Mouse (Mus musculus) embryonic fibroblast, embryonic 13.5 days (primary cell): ENCODE results near the gene Cd300a. TPM values are rescaled to one million over a fixed set of nuclear protein-coding genes. Genes with fewer than 3 reads are reported as not detected.
"Not testable (repeated sequence)": the region's sequence is repeated elsewhere in the genome, so short reads cannot be mapped to it uniquely, and the experiment has no call there.

Experiments
- H3K27ac ChIP-seq: 2 replicates; pipeline ENCODE4 v1.5.1; 2012; ENCODE audit warnings: low read length, control low read depth, inconsistent platforms; ENCODE audit not compliant: insufficient read depth
- H3K4me1 ChIP-seq: 2 replicates; pipeline ENCODE4 v1.6.1; 2011; ENCODE audit warnings: low read length; ENCODE audit not compliant: control insufficient read depth, insufficient read depth
- H3K4me3 ChIP-seq: 2 replicates; pipeline ENCODE4 v1.5.1; 2011; ENCODE audit warnings: mild to moderate bottlenecking, control low read depth, low read length; ENCODE audit not compliant: insufficient read depth
- CTCF ChIP-seq: IDR thresholded peaks from 2 replicates; pipeline ENCODE4 v1.5.1; 2011; ENCODE audit warnings: mild to moderate bottlenecking, control low read depth, low read length, moderate library complexity, borderline replicate concordance; ENCODE audit not compliant: insufficient read depth
- POLR2A ChIP-seq: IDR thresholded peaks from 2 replicates; pipeline ENCODE4 v1.6.1; 2011; ENCODE audit warnings: low read depth, mild to moderate bottlenecking, control low read depth, low read length, moderate library complexity
- polyA plus RNA-seq: library from polyadenylated mRNA; stranded (reverse); fragments of >200 nt; gene quantifications from 2 replicates; pipeline ENCODE4 v1.2.4, GENCODE M21; 2011; ENCODE audit warnings: low read depth; ENCODE audit not compliant: missing spikeins, insufficient read length

The Cd300a gene
- polyA plus RNA-seq, 1 experiment: 0.84 TPM

- Histone ChIP-seq H3K4me3 (no peak overlapping the region), H3K27ac (no peak overlapping the region), H3K4me1 (no peaks in the 10 kb centered on the region)
- no peak for TF ChIP-seq CTCF
- no peak for TF ChIP-seq POLR2A
Observed at GRCm38 (mm10) chr11:114903224-114903623, 13.4 kb downstream of the Cd300a start.

- H3K27ac ChIP-seq: no peak overlapping the region
- no peak for TF ChIP-seq POLR2A
- TF ChIP-seq CTCF: no peak
- H3K4me3 ChIP-seq: no peak overlapping the region
- H3K4me1 ChIP-seq: no peaks in the 10 kb centered on the region
Observed at GRCm38 (mm10) chr11:114907567-114907966, 17.7 kb downstream of the Cd300a start.

- no peak overlapping the region for H3K4me3 ChIP-seq
- H3K27ac ChIP-seq: no peak overlapping the region
- TF ChIP-seq CTCF: no peak
- no peak for TF ChIP-seq POLR2A
- no peaks in the 10 kb centered on the region for H3K4me1 ChIP-seq
Observed at GRCm38 (mm10) chr11:114908086-114908485, 18.2 kb downstream of the Cd300a start.

GRCm38 (mm10) chr11:114909538-114909937, 19.7 kb downstream of the Cd300a start:
- H3K4me3 ChIP-seq, H3K27ac ChIP-seq, H3K4me1 ChIP-seq: not testable (repeated sequence)

GRCm38 (mm10) chr11:114912847-114913246, 23.0 kb downstream of the Cd300a start:
- H3K27ac ChIP-seq: no peak overlapping the region
- TF ChIP-seq POLR2A (no peak), CTCF (peak; percentile 92)
- H3K4me3 ChIP-seq: no peak overlapping the region
- H3K4me1 ChIP-seq: no peaks in the 10 kb centered on the region

GRCm38 (mm10) chr11:114914978-114915377, 25.1 kb downstream of the Cd300a start:
- no peak overlapping the region for H3K4me3 ChIP-seq
- TF ChIP-seq CTCF: no peak
- no peaks in the 10 kb centered on the region for H3K4me1 ChIP-seq
- no peak overlapping the region for H3K27ac ChIP-seq

GRCm38 (mm10) chr11:114917120-114917519, 27.3 kb downstream of the Cd300a start:
- Histone ChIP-seq H3K27ac (no peak overlapping the region), H3K4me3 (no peak overlapping the region), H3K4me1 (no peaks in the 10 kb centered on the region)
- no peak for TF ChIP-seq POLR2A
- no peak for TF ChIP-seq CTCF

- Histone ChIP-seq H3K27ac (no peak overlapping the region), H3K4me1 (no peaks in the 10 kb centered on the region), H3K4me3 (no peak overlapping the region)
- TF ChIP-seq CTCF (no peak), POLR2A (no peak)
Observed at GRCm38 (mm10) chr11:114922439-114922838, 32.6 kb downstream of the Cd300a start.

GRCm38 (mm10) chr11:114923961-114924360, 34.1 kb downstream of the Cd300a start:
- no peak for TF ChIP-seq POLR2A
- no peak for TF ChIP-seq CTCF

GRCm38 (mm10) chr11:114929581-114929980, 39.7 kb downstream of the Cd300a start:
- TF ChIP-seq CTCF (no peak), POLR2A (no peak)
- peak overlapping the region; percentile 73 for H3K27ac ChIP-seq
- no peak overlapping the region for H3K4me3 ChIP-seq
- H3K4me1 ChIP-seq: peaks cover 19% of the 10 kb centered on the region

More at GRCm38 (mm10) chr11:114923961-114924360, 34.1 kb downstream of the Cd300a start:
- no peak overlapping the region for H3K4me3 ChIP-seq
- no peak overlapping the region for H3K27ac ChIP-seq
- no peaks in the 10 kb centered on the region for H3K4me1 ChIP-seq

- Histone ChIP-seq H3K4me3 (no peak overlapping the region), H3K4me1 (peaks cover 20% of the 10 kb centered on the region), H3K27ac (no peak overlapping the region)
- TF ChIP-seq CTCF (no peak), POLR2A (no peak)
Observed at GRCm38 (mm10) chr11:114931041-114931440, 41.2 kb downstream of the Cd300a start.
